17 mouse cellular contexts compared by ENCODE assay signal in the genomic region with DNA sequence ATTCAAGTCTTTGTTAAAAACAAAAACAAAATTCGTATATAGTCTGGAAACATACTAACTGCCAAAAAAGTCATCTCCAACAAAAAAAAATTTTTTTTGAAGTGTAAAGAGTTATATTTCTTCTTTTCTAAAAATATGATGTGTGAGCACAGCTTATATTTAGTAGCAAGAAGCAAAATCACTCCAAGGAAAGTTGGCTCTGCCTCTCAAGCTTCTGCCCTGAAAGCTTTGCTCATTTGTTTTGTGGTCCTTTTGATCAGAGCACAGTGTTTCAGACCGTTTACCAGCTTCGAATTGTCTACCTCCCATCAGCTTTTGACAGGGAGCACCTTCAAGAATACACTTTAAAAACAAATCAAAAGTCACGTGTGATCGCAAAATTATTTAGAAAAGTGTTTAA.
"Had no signal": no experiment of that assay in that cellular context is flagged by ENCODE, and none has a peak within 500 bp of the region (broad histone marks: within the 10 kb centered on the region; RNA-seq: fewer than 3 reads in every experiment).

No protein-coding gene starts in this region.

- H3K27me3 ChIP-seq: lung, embryonic 15.5 days; megakaryocyte, embryonic 14.5 days; midbrain, embryonic 13.5 days; midbrain, embryonic 15.5 days; neural tube, embryonic 12.5 days; stomach, embryonic 15.5 days had no signal

- H3K27ac ChIP-seq: lung, embryonic 15.5 days; macrophage; midbrain, embryonic 13.5 days; midbrain, embryonic 15.5 days; neural tube, embryonic 12.5 days; stomach, embryonic 15.5 days; stomach, postnatal 0 days had no signal

- ATAC-seq: liver, postnatal 0 days; lung, postnatal 0 days; midbrain, embryonic 13.5 days; midbrain, embryonic 15.5 days had no signal

- H3K9ac ChIP-seq: liver, postnatal 0 days; lung, embryonic 15.5 days; midbrain, embryonic 13.5 days; midbrain, embryonic 15.5 days; neural tube, embryonic 12.5 days; stomach, embryonic 15.5 days had no signal

- H3K9me3 ChIP-seq: lung, embryonic 15.5 days; midbrain, embryonic 13.5 days; midbrain, embryonic 15.5 days; neural tube, embryonic 12.5 days; stomach, embryonic 15.5 days had no signal

- H3K4me2 ChIP-seq: lung, embryonic 15.5 days; midbrain, embryonic 11.5 days; midbrain, embryonic 13.5 days; midbrain, embryonic 15.5 days; neural tube, embryonic 12.5 days; stomach, embryonic 15.5 days had no signal

- H3K4me3 ChIP-seq: lung, embryonic 15.5 days; megakaryocyte, embryonic 14.5 days; midbrain, embryonic 13.5 days; midbrain, embryonic 15.5 days; neural tube, embryonic 12.5 days; stomach, embryonic 15.5 days had no signal

- H3K36me3 ChIP-seq: lung, embryonic 15.5 days; midbrain, embryonic 13.5 days; midbrain, embryonic 15.5 days; neural tube, embryonic 12.5 days; stomach, embryonic 15.5 days had no signal

- DNase-seq: liver, postnatal 0 days; lung, adult 2 months; lung, postnatal 14 days; lung, postnatal 36 days; thymus, adult 18-20 months; thymus, postnatal 14 days; thymus, postnatal 36 days had no signal

- H3K4me1 ChIP-seq: lung, embryonic 15.5 days; megakaryocyte, embryonic 14.5 days; midbrain, embryonic 13.5 days; midbrain, embryonic 15.5 days; neural tube, embryonic 12.5 days; stomach, embryonic 15.5 days had no signal
